Mouse (Mus musculus): Measurements from ENCODE around the gene Camk2b. TPM values are rescaled to one million over a fixed set of nuclear protein-coding genes. Genes with fewer than 3 reads are reported as not detected.

The Camk2b gene
- polyA plus RNA-seq, 1 experiment from 2014 or later, result 140 TPM

GRCm38 (mm10) chr11:6038929-6039328, 27.2 kb downstream of the Camk2b start:
- Histone ChIP-seq H3K36me3 (no peaks in the 10 kb centered on the region), H3K27ac (replicated peaks) (peak overlapping the region; percentile 14; the same call in 1 of the 2 replicates), H3K4me1 (peaks cover 12% of the 10 kb centered on the region; the same call in 1 of the 2 replicates), H3K27me3 (replicated peaks) (no peaks in the 10 kb centered on the region), H3K4me2 (no peak overlapping the region), H3K9ac (replicated peaks) (no peak overlapping the region), H3K9me3 (replicated peaks) (no peaks in the 10 kb centered on the region), H3K4me3 (replicated peaks) (no peak overlapping the region)
- 37% methylated on average over 7 of the region's 7 CpGs for WGBS
- ATAC-seq (ENCODE audit: low FRiP score), result no peak

- Histone ChIP-seq H3K4me1 (peaks cover 23% of the 10 kb centered on the region), H3K36me3 (no peaks in the 10 kb centered on the region), H3K9ac (replicated peaks) (no peak overlapping the region), H3K4me3 (replicated peaks) (no peak overlapping the region), H3K4me2 (no peak overlapping the region), H3K27ac (replicated peaks) (no peak overlapping the region), H3K27me3 (replicated peaks) (no peaks in the 10 kb centered on the region), H3K9me3 (replicated peaks) (no peaks in the 10 kb centered on the region)
- no peak for ATAC-seq (ENCODE audit: low FRiP score)
- WGBS, result 92% methylated on average over 7 of the region's 7 CpGs
Measured at GRCm38 (mm10) chr11:6037686-6038085, 28.5 kb downstream of the Camk2b start.

GRCm38 (mm10) chr11:6037198-6037597, 29.0 kb downstream of the Camk2b start:
- Histone ChIP-seq H3K36me3 (no peaks in the 10 kb centered on the region), H3K9me3 (replicated peaks) (no peaks in the 10 kb centered on the region), H3K4me2 (no peak overlapping the region), H3K27ac (replicated peaks) (no peak overlapping the region), H3K9ac (replicated peaks) (no peak overlapping the region), H3K4me3 (replicated peaks) (no peak overlapping the region), H3K4me1 (peaks cover 23% of the 10 kb centered on the region), H3K27me3 (replicated peaks) (no peaks in the 10 kb centered on the region)
- WGBS, result 87% methylated on average over 7 of the region's 7 CpGs
- no peak for ATAC-seq (ENCODE audit: low FRiP score)

- Histone ChIP-seq H3K27me3 (replicated peaks) (no peaks in the 10 kb centered on the region), H3K9ac (replicated peaks) (no peak overlapping the region), H3K36me3 (no peaks in the 10 kb centered on the region), H3K4me3 (replicated peaks) (no peak overlapping the region), H3K9me3 (replicated peaks) (no peaks in the 10 kb centered on the region), H3K4me1 (peaks cover 23% of the 10 kb centered on the region), H3K4me2 (no peak overlapping the region), H3K27ac (replicated peaks) (no peak overlapping the region)
- ATAC-seq (ENCODE audit: low FRiP score), result no peak
- 88% methylated on average over 4 of the region's 4 CpGs for WGBS
Measured at GRCm38 (mm10) chr11:6036477-6036876, 29.7 kb downstream of the Camk2b start.

- Histone ChIP-seq H3K9me3 (replicated peaks) (no peaks in the 10 kb centered on the region), H3K4me1 (peaks cover 24% of the 10 kb centered on the region), H3K27ac (replicated peaks) (no peak overlapping the region), H3K36me3 (no peaks in the 10 kb centered on the region), H3K4me3 (replicated peaks) (no peak overlapping the region), H3K9ac (replicated peaks) (no peak overlapping the region), H3K27me3 (replicated peaks) (no peaks in the 10 kb centered on the region), H3K4me2 (no peak overlapping the region)
- 65% methylated on average over 3 of the region's 3 CpGs for WGBS
- no peak for ATAC-seq (ENCODE audit: low FRiP score)
Measured at GRCm38 (mm10) chr11:6035521-6035920, 30.6 kb downstream of the Camk2b start.

GRCm38 (mm10) chr11:6034740-6035139, 31.4 kb downstream of the Camk2b start:
- WGBS, result 94% methylated on average over 2 of the region's 2 CpGs
- Histone ChIP-seq H3K4me3 (replicated peaks) (no peak overlapping the region), H3K27ac (replicated peaks) (no peak overlapping the region), H3K36me3 (no peaks in the 10 kb centered on the region), H3K9me3 (replicated peaks) (no peaks in the 10 kb centered on the region), H3K27me3 (replicated peaks) (no peaks in the 10 kb centered on the region), H3K4me2 (no peak overlapping the region), H3K9ac (replicated peaks) (no peak overlapping the region), H3K4me1 (peaks cover 28% of the 10 kb centered on the region)
- no peak for ATAC-seq (ENCODE audit: low FRiP score)

GRCm38 (mm10) chr11:6033801-6034200, 32.4 kb downstream of the Camk2b start:
- Histone ChIP-seq H3K4me3 (replicated peaks) (no peak overlapping the region), H3K27me3 (replicated peaks) (no peaks in the 10 kb centered on the region), H3K36me3 (no peaks in the 10 kb centered on the region), H3K27ac (replicated peaks) (no peak overlapping the region), H3K9ac (replicated peaks) (no peak overlapping the region), H3K4me1 (peaks cover 23% of the 10 kb centered on the region), H3K9me3 (replicated peaks) (no peaks in the 10 kb centered on the region), H3K4me2 (no peak overlapping the region)
- 83% methylated on average over 5 of the region's 5 CpGs for WGBS
- no peak for ATAC-seq (ENCODE audit: low FRiP score)

GRCm38 (mm10) chr11:6033147-6033546, 33.0 kb downstream of the Camk2b start:
- no peaks in the 10 kb centered on the region for H3K9me3 ChIP-seq (replicated peaks)
- H3K27me3 ChIP-seq (replicated peaks), result no peaks in the 10 kb centered on the region
- WGBS, result 74% methylated on average over 3 of the region's 3 CpGs
- peaks cover 23% of the 10 kb centered on the region for H3K4me1 ChIP-seq
- no peak overlapping the region for H3K9ac ChIP-seq (replicated peaks)
- no peak overlapping the region for H3K27ac ChIP-seq (replicated peaks)
- ATAC-seq (ENCODE audit: low FRiP score), result no peak
- no peaks in the 10 kb centered on the region for H3K36me3 ChIP-seq
- no peak overlapping the region for H3K4me2 ChIP-seq
- H3K4me3 ChIP-seq (replicated peaks), result no peak overlapping the region

- Histone ChIP-seq H3K9me3 (replicated peaks) (no peaks in the 10 kb centered on the region), H3K27ac (replicated peaks) (peak overlapping the region; percentile 71), H3K9ac (replicated peaks) (no peak overlapping the region), H3K4me3 (replicated peaks) (no peak overlapping the region), H3K4me2 (no peak overlapping the region), H3K4me1 (peaks cover 20% of the 10 kb centered on the region), H3K36me3 (0 out of 2 replicates have a peak, but pooled peaks cover 10% of the 10 kb centered on the region), H3K27me3 (replicated peaks) (no peaks in the 10 kb centered on the region)
- peak; percentile 23; the same call in 1 of the 2 replicates for ATAC-seq (ENCODE audit: low FRiP score)
- 82% methylated on average over 6 of the region's 6 CpGs for WGBS
Measured at GRCm38 (mm10) chr11:6030650-6031049, 35.5 kb downstream of the Camk2b start.

- Histone ChIP-seq H3K27me3 (replicated peaks) (no peaks in the 10 kb centered on the region), H3K9me3 (replicated peaks) (no peaks in the 10 kb centered on the region), H3K36me3 (0 out of 2 replicates have a peak, but pooled peaks cover 10% of the 10 kb centered on the region), H3K4me2 (no peak overlapping the region), H3K4me3 (replicated peaks) (no peak overlapping the region), H3K27ac (replicated peaks) (no peak overlapping the region), H3K9ac (replicated peaks) (no peak overlapping the region), H3K4me1 (peaks cover 21% of the 10 kb centered on the region; the same call in 1 of the 2 replicates)
- 79% methylated on average over 3 of the region's 3 CpGs for WGBS
- no peak for ATAC-seq (ENCODE audit: low FRiP score)
Measured at GRCm38 (mm10) chr11:6029790-6030189, 36.4 kb downstream of the Camk2b start.

- H3K36me3 ChIP-seq, result 0 out of 2 replicates have a peak, but pooled peaks cover 10% of the 10 kb centered on the region
- ATAC-seq (ENCODE audit: low FRiP score), result no peak
- 59% methylated on average over 7 of the region's 7 CpGs for WGBS
- H3K4me2 ChIP-seq, result no peak overlapping the region
- H3K9ac ChIP-seq (replicated peaks), result no peak overlapping the region
- no peak overlapping the region for H3K4me3 ChIP-seq (replicated peaks)
- peaks cover 21% of the 10 kb centered on the region; the same call in 1 of the 2 replicates for H3K4me1 ChIP-seq
- no peaks in the 10 kb centered on the region for H3K9me3 ChIP-seq (replicated peaks)
- H3K27me3 ChIP-seq (replicated peaks), result no peaks in the 10 kb centered on the region
- H3K27ac ChIP-seq (replicated peaks), result no peak overlapping the region
Measured at GRCm38 (mm10) chr11:6028911-6029310, 37.3 kb downstream of the Camk2b start.

- no peak for ATAC-seq (ENCODE audit: low FRiP score)
- Histone ChIP-seq H3K27ac (replicated peaks) (no peak overlapping the region), H3K4me1 (peaks cover 10% of the 10 kb centered on the region; the same call in 1 of the 2 replicates), H3K9ac (replicated peaks) (no peak overlapping the region), H3K27me3 (replicated peaks) (no peaks in the 10 kb centered on the region), H3K4me3 (replicated peaks) (no peak overlapping the region), H3K4me2 (no peak overlapping the region), H3K9me3 (replicated peaks) (no peaks in the 10 kb centered on the region), H3K36me3 (0 out of 2 replicates have a peak, but pooled peaks cover 10% of the 10 kb centered on the region)
- WGBS, result 75% methylated on average over 1 of the region's 1 CpGs
Measured at GRCm38 (mm10) chr11:6026361-6026760, 39.8 kb downstream of the Camk2b start.
